Mouse (Mus musculus) gastrocnemius, postnatal 14 days (tissue): Measurements from ENCODE around the gene Camkmt. TPM values are rescaled to one million over a fixed set of nuclear protein-coding genes. Genes with fewer than 3 reads are reported as not detected.

Experiments used
- DNase-seq: peaks from one replicate; pipeline ENCODE4 v3.0.0; 2021; ENCODE audit warnings: mixed read lengths
- intact Hi-C: fragments of 180-260 bp; cut with DNase I; formaldehyde crosslinking; loops from one replicate; pipeline ENCODE4 v1.15.1; 2025; ENCODE audit warnings: low total_unique reads
- total RNA-seq, 2 experiments: library from RNA; stranded (reverse); gene quantifications; 2 replicates each; pipeline ENCODE4 v1.2.3; 2021

Gene Camkmt
- total RNA-seq, 2 experiments from 2014 or later = 1.5 to 1.7 TPM

DNA sequence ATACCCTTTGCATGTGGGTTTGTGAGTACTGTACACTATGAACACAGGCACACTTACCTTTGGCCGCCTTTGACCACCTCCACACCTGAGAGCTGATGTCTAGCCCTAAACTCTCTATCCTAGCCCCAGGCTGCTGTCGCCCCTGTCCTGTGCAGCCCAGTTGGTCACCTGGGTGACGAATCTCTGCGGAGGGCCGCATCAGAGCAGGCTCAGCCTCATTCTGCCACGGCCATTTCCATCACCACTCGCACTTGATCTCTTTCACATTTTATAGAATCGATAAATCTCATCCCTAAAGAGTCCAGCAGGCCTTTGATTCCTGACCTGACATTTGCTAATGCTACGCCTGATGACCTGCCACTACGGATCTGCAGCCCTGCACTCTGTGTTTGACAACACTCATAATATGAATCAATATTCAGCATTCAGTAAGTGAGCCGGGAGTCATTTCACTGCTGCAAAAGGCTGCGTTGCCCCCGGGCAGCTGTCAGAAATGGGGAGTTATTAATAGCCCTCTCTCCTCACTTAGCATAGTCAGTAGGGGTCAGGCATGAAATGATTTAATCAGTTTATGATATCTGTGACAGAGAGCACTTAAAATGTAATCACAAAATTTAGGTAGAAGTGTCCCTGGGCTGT is 168.5 kb downstream of the Camkmt start:
- intact Hi-C loops = no loop called here
- no peak for DNase-seq

DNA sequence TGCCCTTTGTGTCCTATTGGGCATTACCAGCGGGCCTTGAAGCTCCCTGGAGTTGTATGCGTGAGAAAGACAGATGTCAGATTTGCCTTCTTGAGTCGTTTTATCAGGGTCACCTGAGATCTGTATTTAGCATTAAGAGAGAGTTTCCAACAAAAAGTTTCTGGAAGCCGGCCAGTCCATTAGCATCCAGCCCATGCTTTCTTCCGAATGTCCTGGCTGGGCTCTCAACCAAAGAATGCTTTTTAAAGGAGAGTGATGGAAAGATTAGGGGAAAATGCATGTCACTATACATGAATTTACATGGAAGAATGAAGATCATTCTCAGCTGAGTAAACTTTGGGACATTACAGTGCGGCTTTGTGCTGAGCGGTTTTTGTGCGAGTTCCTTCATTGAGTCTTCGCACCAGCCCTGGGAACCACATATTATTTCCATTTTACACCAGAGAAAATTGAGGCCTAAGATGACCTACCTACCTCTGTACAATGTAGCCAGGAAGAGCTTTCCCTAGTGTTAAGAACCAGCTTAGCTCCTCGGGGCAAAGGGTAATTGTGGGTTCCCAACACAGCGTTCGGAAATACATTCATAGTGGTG is 176.6 kb downstream of the Camkmt start:
- DNase-seq = no peak
- intact Hi-C loops = no loop called here

DNA sequence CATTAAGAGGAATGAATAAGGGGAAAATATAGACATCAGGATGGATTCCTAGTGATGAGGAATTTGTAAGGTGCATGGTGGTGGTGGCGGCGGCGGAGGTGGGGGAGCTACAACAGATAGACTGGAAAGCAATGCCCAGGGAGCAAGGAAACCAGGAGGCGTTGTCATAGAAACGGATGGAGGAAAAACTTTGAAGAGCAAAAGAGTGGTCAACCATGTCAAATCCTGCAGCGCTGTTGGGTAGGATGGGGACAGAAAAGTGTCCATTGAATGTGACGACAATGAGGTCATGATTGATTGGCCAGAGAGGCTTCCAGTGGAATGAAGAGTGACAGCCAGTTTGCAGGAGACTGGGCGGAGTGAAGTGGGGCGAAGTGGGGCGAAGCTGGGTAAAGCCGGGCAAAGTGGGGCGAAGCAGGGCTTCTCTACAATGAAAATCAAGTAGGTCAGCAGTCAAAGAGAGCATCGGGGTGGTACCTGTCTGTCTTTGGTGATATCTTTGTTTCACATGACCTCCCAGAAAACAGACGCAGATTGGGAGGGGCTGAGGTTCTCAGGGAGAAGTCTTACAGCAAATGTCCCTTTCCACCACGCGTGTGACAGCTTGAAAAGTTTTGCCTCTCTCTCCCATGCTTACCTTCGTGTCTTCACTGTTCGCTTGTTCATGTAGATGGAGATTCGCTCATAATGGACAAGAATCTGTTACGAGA is 181.3 kb downstream of the Camkmt start:
- no peak for DNase-seq
- intact Hi-C loops = no loop called here

DNA sequence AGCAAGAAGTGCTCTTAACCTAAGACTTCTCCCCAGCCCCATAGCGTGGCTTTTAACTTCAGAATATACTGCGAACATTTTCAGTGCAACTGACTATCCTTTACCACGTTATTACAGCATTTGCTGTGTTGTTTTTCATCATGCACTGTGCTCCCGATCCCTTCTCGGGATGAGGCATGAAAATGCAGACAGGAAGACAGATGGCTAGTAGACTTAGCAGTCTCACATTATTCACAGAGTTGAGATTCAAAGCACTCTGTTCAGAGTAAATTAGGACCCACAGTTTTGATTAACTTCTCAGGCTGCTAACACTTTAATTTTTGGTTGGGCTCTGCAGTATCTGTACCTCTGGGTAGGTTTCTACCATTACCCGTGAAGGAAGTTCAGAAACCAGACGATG is 189.4 kb downstream of the Camkmt start:
- intact Hi-C loops = no loop called here
- no peak for DNase-seq

DNA sequence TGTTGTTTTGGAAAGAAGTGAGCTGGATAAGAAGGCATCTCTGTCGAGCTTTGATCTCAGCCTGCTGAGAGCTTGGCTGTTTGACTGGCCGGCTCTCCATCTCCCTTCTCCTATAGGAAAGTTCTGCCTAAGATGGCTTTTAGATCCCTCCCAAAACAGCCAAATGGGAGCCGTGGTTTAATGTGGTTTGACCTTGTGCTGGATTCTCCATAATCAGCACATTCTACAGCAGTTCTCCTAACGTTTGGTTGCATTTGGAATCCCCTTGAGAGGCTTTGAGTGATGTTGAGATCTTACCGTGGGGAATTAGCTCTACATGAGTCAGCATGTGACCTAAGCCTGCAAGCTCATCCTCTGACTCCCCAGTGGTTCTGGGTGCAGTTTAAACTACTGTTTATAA is 192.1 kb downstream of the Camkmt start:
- no peak for DNase-seq
- intact Hi-C loops = no loop called here

DNA sequence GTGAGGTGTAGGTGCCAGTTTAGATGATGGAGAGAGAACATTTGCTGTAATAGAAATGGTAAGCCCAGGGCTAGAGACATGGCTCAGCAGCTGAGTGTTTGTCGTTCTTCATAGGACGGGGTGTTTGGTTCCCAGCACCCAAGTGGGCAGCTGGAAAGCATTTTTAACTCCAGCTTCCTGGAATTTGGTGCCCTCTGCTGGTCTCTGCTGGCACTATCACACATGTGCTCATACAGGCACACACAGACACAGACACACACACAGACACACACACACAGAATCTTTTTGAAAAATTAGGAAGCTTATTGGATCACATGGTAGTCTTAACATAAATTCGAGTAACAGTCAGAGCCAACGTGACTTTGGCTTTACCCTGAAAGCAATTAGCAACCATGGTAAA is 200.8 kb downstream of the Camkmt start:
- intact Hi-C loops = no loop called here
- DNase-seq = no peak

DNA sequence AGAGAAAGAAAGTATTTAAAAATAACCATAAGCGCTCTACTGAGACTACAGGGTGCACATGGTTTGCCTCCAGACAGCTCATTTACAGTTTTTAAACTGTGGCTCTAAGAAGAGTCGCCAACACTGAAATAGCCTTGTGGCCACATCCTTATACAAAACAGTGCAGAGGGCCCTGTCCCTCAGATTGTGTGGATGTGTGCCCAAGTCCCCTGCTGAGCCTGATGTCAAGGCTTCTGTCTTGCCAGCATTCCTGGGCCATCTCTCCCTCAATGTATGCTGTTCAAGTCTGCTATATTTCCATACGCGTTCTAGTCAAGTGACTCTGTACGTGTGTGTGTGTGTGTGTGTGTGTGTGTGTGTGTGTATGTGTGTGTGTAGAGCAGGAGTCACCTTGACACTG is 201.2 kb downstream of the Camkmt start:
- intact Hi-C loops = no loop called here
- DNase-seq = no peak

DNA sequence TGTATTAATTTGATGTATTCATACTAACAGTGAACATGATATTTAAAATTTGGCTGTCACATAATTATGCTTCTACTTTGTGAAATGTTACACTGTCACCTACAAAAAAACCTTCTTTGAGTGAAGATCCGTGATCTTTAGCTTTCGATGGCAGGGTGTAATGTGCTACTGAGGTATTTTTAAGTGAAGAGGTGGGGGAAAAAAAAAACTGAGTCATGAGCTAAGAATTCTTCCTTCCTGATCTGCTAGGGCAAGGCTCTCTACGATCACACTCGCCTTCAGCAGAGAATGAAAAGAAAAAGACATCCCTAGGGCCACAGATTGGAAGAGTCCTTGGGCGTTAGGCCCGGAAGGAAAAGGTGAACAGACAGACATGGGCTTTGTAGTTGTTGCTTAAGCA is 201.9 kb downstream of the Camkmt start:
- intact Hi-C loops = no loop called here
- DNase-seq = no peak

DNA sequence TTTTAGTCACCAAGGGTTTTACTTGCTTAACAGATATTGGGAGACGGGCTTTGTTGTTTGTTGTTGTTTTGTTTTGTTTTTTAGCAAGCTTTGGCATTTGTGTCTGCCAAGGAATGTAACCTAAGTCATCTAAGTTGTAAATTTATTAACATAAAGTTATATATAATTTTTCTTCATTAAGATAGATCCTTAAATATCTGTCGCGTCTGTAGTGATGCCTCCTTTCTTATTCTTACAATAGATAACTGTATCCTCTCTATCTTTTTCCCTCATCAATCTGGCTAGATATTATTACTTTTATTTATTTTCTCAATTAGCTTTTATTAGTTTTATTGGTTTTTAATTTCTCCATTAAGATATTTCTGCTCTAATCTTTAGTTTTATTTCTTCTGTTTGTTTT is 213.3 kb downstream of the Camkmt start:
- intact Hi-C loops = no loop called here
- DNase-seq = no peak

DNA sequence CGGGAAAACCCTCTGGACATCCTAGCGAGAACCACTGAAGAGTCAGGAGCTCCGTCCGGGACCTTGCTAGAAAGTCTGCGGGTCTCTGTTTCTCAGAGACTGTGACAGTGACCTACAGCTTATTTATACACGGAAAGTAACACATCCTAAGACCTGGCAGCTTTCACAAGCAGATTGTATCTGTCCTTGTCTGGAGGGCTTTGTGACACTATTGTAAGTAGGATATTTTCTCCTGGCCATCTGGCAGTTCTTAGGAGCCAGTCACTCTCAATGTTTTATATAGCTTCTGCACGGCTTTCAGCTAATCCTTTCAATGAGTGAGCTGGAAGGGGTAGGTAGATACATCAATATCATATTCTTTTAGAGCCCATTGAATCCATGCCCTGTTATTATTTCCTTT is 218.2 kb downstream of the Camkmt start:
- no peak for DNase-seq
- intact Hi-C loops = no loop called here

DNA sequence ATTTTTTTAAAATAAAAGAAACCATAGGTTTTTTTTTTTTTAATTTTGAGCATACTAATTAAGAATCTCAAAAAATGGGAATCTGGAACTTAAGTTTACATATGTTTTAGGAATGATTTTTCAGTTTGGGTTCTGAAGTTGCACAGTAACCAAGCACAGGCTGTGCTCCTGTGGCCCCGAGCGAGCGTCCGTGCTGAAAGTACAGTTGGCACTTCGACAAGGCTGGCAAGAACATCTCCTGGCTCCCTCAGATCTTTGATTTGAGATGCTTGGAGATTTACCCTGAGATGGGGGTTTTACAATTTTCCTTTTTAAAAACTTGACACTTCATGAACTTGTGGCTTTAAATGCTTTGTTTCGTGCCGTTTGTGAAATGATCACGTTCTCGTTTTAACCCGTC is 218.7 kb downstream of the Camkmt start:
- no peak for DNase-seq
- intact Hi-C loops = no loop called here

DNA sequence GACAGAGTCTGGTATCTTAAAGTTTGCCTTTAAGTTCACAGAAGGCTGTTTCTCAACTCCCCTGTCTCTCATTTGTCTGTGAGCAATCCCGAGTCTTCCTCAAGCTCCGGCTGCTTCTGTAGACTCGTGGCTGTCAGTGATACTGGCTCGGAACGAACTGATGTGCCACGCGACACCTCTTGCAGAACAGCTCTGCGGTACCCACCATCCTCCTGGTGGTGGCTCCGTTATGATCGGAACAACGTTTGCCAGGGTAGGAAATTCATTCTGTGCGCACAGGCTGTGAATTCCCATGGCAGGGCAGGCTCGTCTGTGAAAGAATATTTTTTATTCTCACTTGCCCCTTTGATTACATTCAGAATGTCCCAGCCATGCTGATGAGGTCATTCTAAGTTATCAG is 221.0 kb downstream of the Camkmt start:
- intact Hi-C loops = no loop called here
- no peak for DNase-seq

DNA sequence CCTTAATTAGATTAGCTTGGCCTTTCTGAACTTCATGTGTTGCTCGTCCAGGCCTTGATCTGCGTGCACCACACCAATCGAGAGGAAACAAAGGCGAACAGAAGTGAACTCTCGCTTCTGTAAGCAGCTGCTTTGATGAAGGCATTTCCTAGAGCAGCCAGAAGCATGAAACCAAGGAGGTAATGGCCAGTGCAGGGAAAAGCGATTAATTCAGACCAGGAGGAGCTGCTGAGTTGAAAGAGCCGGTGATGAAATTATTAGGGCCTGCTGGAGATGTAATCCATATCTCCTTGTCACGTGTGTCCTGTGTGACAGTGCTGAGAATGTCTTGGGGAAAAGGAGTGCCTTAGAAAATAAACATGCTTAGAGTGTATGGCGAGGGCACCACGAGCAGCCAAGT is 228.0 kb downstream of the Camkmt start:
- intact Hi-C loops = no loop called here
- no peak for DNase-seq

DNA sequence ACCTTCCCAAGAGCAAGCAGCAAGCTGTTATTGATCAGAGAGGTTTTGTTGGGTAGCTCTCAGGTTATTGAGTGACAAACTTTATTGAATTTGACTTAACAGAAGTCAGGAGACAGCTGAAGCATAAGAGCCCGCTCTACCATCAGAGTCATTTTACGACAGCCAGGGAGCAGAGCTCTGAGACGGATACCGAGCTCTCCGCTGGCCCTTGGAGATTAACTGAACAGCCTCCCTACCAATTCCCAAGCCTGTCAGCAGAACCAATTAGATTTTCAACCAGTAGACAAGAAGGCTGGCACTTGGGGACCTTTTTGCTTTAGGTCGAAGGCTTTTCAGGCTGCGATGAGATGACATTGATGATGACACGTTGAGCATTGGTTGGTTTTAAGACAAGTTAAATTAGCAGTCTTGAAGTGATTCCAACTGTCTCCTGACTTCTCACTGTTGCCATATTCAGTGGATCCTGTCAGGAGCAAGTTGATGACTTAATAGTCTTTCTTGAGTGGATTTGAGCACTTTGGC is 229.5 kb downstream of the Camkmt start:
- intact Hi-C loops = no loop called here
- no peak for DNase-seq

DNA sequence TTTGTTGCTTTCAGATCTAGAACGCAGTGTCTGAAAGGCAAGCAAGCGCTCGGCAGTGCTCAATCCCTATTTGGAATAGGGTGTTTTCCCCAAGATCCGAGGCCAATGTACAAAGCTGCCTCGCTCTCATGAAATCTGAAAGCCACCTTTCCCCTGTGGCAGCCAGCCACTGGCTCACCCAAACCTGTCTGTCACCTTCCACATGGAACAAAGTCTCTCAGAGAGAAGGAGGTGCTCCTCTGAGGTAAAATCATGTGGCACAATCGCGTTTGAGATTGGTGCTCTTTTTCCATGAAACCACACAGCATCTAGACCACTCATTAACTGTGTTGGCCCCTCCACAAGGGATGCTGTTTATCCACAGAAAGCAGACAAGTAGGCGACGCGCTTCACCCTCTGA is 238.5 kb downstream of the Camkmt start:
- intact Hi-C loops = no loop called here
- no peak for DNase-seq

DNA sequence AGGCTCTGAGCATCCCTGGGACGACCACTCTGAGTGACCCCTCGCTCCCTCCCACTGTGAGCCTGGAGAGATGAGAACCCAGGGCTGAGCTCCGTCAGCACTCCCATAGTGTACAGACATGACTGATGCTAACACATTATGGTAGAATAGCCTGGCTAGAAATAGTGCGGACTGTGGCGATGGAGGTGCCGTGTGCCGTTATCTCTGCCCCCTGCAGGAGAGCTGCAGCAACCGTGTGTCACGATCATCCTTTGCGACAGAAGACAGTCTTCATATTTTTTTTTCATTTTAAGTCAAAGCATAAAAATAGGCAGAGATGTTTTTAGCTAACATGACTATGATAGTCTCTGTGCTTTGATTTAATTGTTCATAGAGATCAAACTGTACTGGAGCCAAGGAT is 245.1 kb downstream of the Camkmt start:
- intact Hi-C loops = no loop called here
- no peak for DNase-seq

DNA sequence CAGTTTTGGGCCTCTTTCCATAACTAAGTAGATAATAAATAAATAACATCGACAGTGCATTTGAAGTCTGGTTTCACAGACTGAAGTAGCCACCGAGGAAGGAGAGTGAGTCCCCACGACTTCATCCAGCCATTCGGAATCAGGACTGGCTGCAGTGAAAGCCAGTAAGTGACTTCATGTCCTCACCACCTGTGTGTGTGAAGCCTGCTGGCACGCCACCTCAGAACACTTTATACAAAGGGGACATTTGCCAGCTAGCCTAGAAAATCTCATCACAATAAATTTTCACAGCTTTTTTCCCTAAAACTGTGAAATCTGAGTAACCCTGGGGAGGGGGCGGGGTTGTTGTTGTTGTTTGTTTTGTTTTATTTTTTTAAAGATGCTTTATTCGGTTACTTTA is 247.3 kb downstream of the Camkmt start:
- no peak for DNase-seq
- intact Hi-C loops = no loop called here

DNA sequence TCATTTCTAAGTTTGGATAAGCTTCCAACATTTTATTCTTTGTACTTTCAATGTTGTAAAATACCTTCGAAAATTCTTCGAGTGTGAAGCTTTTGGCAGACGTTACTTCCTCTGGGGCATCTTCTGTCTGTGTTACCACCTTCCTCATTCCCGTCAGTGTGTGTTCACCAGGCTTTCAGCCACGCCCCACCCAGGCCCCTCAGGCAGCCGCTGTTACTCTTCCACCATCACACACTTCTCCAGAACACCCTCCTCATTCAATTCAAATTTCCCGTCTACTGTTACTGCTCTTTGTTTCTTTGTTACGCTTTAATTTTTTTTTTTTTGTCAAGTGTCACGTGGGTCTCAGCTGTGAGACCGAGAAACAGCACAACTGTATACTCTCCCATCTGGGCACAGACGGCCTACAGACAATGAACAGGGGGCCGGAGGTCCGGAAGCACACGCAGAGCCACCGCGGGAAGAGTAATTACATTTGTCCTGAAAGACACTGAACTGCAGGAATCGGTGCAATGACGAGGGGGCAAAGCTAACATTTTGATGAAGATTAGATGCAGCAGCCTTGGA is 250.9 kb downstream of the Camkmt start:
- intact Hi-C loops = no loop called here
- no peak for DNase-seq

DNA sequence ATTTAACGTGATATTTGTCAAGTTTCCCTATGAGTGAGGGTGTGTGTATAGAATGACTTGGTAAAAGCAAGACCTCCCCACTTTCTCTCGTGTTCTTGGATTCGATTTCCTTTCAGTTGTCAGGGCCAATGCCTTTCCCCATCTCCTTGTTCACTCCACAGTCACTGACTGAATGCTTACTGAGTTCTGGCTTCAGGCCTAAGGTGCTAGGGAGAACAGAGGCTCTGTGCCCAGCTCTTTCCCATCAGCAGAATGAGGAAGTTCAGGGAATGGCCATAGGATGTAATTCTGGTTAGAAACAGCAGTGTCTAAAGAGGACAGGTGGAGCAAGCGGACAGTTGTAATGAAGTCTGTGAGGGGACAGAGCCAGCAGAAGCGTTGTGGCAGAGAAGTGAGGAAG is 252.1 kb downstream of the Camkmt start:
- intact Hi-C loops = no loop called here
- DNase-seq = no peak

DNA sequence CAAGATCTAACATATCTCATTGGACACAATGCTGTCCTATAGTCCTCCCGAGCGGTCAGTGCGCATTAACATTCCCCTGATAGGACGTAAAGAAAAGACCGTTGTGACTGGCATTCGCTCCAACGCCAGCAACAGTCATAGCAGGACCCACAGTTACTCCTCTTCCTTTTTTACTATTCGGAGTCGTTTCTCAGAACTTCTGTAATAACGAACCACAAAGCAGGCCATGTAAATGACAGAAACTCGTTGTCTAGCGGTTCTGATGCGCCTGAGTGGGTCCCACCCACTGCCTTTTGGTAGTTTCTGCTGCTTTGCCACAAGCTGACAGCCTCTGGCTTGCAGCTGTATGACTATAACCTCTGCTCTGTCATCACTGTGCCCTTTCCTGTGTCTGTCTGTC is 253.1 kb downstream of the Camkmt start:
- intact Hi-C loops = no loop called here
- no peak for DNase-seq

DNA sequence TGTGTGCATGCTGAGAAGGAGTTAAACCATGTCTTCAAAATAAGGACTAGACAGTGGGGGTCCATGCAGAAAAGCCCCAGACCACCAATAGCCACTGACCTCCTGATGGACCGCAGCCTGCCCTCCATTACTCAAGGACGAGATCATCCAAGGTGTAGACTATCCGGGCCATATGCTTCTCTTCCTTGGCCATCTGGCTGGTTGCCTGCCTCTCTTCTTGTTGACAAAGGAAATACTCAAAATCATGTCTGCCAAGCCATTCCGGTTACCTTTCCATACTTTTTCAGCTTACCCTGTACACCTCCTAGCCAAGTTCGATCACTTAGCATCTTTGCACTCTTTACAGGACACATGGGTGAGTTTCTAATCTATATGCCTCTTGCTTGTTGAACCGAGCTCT is 256.3 kb downstream of the Camkmt start:
- DNase-seq = no peak
- intact Hi-C loops = no loop called here
